Mouse (Mus musculus): Measurements from ENCODE around the gene Acsf3.

DNA sequence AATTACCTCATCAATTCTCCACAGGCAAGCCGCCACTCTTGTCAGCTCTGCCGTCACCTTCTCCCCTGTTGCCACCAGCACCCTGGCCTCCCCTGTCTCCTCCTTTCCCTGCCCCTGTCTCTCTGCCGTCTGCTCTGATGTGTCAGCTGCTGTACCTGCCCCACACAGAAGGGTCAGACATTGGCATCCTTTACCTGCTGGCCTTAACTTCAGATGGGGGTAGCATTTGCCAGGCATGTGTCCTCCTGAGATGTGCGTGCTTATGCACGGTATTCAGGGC is 18.8 kb downstream of the Acsf3 start:
- no peak for TF ChIP-seq GATA1 (IDR thresholded peaks at IDR 0.05; ENCODE audit: borderline replicate concordance, low read length)
- TF ChIP-seq FLI1 (IDR thresholded peaks at IDR 0.05; ENCODE audit: low read length), result no peak

Data from megakaryocyte, embryonic 14.5 days (primary cell).